Mouse (Mus musculus): ENCODE data around the gene Ptprm. TPM values are rescaled to one million over a fixed set of nuclear protein-coding genes. Genes with fewer than 3 reads are reported as not detected.

The Ptprm gene
- polyA plus RNA-seq, 1 experiment from 2014 or later: 12.4 TPM

DNA sequence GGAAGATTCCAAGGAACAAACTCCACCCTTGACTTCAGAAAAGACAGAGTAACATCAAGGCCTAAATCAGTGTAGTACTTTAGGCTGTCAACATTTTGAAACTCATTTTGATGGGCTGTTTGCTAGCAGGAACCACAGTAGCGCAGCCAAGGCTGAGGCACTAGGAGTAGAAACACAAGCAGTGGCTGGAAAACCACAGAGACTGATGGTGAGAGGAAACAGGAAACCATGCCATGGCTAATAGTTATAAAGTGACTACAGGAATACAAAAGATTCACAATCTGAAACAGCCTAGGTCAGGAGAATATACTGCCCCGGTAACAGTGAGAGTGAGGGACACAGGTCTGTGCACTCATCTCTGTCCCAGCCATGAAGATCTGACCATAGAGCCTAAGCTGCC is 165.7 kb downstream of the Ptprm start:
- Histone ChIP-seq H3K36me3 (no peaks in the 10 kb centered on the region), H3K4me2 (no peak overlapping the region), H3K27me3 (replicated peaks) (no peaks in the 10 kb centered on the region), H3K9me3 (no peaks in the 10 kb centered on the region), H3K4me1 (no peaks in the 10 kb centered on the region), H3K4me3 (replicated peaks) (no peak overlapping the region), H3K9ac (no peak overlapping the region), H3K27ac (no peak overlapping the region)
- no peak for ATAC-seq (ENCODE audit: insufficient read depth, low FRiP score, low read depth)
- WGBS: 80% methylated on average over 2 of the region's 2 CpGs

DNA sequence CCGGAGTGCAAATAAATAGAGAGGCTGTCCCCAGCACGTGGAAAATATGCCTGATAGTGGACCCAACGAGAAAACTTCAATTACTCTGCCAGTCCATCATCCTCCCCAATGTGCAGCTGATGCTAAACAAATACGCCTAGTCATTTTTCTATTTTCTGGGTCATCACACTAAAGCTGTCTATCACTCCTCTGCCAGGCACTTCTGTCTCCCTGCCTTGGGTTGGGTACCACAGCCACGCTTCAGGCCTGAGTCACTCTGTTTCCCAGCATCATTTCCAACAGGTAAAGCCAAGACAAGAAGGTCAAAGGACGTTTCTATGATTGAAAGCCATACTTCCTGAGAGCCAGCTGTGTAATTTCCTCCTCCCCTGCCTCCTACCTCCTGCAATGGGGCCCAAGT is 167.4 kb downstream of the Ptprm start:
- H3K27ac ChIP-seq: no peak overlapping the region
- no peak overlapping the region for H3K4me3 ChIP-seq (replicated peaks)
- no peaks in the 10 kb centered on the region for H3K36me3 ChIP-seq
- H3K9ac ChIP-seq: no peak overlapping the region
- no peak overlapping the region for H3K4me2 ChIP-seq
- no peaks in the 10 kb centered on the region for H3K27me3 ChIP-seq (replicated peaks)
- H3K4me1 ChIP-seq: no peaks in the 10 kb centered on the region
- ATAC-seq (ENCODE audit: insufficient read depth, low FRiP score, low read depth): no peak
- WGBS: 59% methylated on average over 6 of the region's 6 CpGs
- no peaks in the 10 kb centered on the region for H3K9me3 ChIP-seq

- Histone ChIP-seq H3K4me2 (no peak overlapping the region), H3K27ac (no peak overlapping the region), H3K27me3 (replicated peaks) (no peaks in the 10 kb centered on the region), H3K36me3 (no peaks in the 10 kb centered on the region), H3K4me1 (no peaks in the 10 kb centered on the region), H3K9me3 (no peaks in the 10 kb centered on the region), H3K4me3 (replicated peaks) (no peak overlapping the region), H3K9ac (no peak overlapping the region)
- 84% methylated on average over 6 of the region's 6 CpGs for WGBS
- no peak for ATAC-seq (ENCODE audit: insufficient read depth, low FRiP score, low read depth)
Observed at GRCm38 (mm10) chr17:67185942-67186341, 168.3 kb downstream of the Ptprm start.

GRCm38 (mm10) chr17:67179446-67179845 is 174.8 kb downstream of the Ptprm start:
- Histone ChIP-seq H3K27me3 (replicated peaks) (no peaks in the 10 kb centered on the region), H3K4me2 (no peak overlapping the region), H3K9ac (no peak overlapping the region), H3K4me1 (no peaks in the 10 kb centered on the region), H3K4me3 (replicated peaks) (no peak overlapping the region), H3K9me3 (no peaks in the 10 kb centered on the region), H3K36me3 (no peaks in the 10 kb centered on the region), H3K27ac (no peak overlapping the region)
- 73% methylated on average over 1 of the region's 1 CpGs for WGBS
- ATAC-seq (ENCODE audit: insufficient read depth, low FRiP score, low read depth): no peak

DNA sequence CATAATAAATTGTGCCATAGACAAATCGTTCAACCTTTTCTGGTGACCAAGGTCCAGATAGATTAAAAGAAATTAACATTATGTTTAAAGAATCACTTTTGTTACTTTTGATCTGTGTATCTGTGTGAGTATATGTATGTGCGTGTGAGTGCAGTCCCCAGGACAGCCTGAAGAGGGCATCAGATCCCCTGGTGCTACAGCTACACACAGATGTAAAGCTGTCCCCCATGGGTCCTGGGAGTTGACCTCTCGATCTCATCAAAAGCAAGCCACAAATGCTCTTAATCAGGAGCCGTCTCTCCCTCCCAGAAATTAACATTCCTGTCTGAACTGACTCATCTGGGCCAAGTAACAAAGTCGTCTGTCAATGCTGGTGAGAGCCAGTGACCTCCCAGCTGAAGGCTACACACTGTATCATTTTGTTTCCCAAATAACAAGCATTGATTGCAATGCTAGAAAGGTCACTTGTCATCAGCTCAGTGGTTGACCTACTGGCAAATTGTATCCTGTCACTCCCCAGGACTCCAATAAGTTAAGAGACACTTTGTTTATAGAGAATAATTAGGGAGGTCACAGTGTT is 175.5 kb downstream of the Ptprm start:
- no peak for ATAC-seq (ENCODE audit: insufficient read depth, low FRiP score, low read depth)
- no peaks in the 10 kb centered on the region for H3K27me3 ChIP-seq (replicated peaks)
- H3K4me2 ChIP-seq: no peak overlapping the region
- H3K27ac ChIP-seq: no peak overlapping the region
- WGBS: 68% methylated on average over 5 of the region's 5 CpGs
- H3K36me3 ChIP-seq: no peaks in the 10 kb centered on the region
- no peaks in the 10 kb centered on the region for H3K4me1 ChIP-seq
- H3K9ac ChIP-seq: no peak overlapping the region
- no peaks in the 10 kb centered on the region for H3K9me3 ChIP-seq
- H3K4me3 ChIP-seq (replicated peaks): no peak overlapping the region

DNA sequence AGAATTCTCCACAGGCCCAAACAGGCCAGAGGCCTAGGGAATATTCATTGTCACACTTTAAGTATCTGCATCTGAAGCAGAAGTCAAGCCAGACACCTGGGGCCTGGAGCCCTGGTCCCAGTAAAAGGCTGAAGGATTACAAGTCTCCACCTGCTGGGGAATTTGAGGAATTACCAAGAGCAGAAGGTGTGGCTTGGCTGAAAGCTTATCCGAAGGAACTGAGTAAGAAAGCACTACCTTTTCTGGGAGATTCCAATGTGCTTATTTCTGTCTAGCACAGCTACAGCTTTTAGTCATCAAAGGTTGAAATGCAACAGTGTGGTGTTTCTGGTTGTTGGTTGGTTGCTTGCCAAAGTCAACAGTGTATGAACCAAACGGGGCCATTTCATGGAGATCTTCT is 178.4 kb downstream of the Ptprm start:
- ATAC-seq (ENCODE audit: insufficient read depth, low FRiP score, low read depth): no peak
- WGBS: 40% methylated on average over 2 of the region's 2 CpGs
- Histone ChIP-seq H3K27ac (no peak overlapping the region), H3K9me3 (no peaks in the 10 kb centered on the region), H3K36me3 (no peaks in the 10 kb centered on the region), H3K9ac (no peak overlapping the region), H3K4me1 (no peaks in the 10 kb centered on the region), H3K4me2 (no peak overlapping the region), H3K4me3 (replicated peaks) (no peak overlapping the region), H3K27me3 (replicated peaks) (no peaks in the 10 kb centered on the region)

DNA sequence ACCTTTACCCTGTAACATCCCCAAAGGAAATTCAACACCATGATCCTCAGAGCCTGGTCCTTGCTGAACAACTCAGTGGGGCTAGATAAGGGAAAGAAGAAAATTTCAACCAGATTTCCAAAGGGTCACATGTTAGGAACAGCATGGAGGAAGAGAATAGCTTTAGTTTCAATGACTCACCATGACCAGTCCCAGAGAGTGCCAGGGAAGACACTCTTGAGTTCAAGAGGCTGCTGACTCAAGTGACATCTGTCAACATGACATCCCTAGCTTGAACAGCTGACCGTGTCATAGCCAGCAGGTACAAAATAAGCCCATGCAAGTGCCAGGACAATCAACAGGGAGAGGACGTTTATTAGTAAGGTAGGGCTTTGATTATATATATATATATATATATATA is 182.9 kb downstream of the Ptprm start:
- Histone ChIP-seq H3K36me3 (no peaks in the 10 kb centered on the region), H3K9me3 (no peaks in the 10 kb centered on the region), H3K9ac (no peak overlapping the region), H3K27me3 (replicated peaks) (no peaks in the 10 kb centered on the region), H3K4me2 (no peak overlapping the region), H3K27ac (no peak overlapping the region), H3K4me1 (no peaks in the 10 kb centered on the region), H3K4me3 (replicated peaks) (no peak overlapping the region)
- WGBS: 88% methylated on average over 2 of the region's 2 CpGs
- no peak for ATAC-seq (ENCODE audit: insufficient read depth, low FRiP score, low read depth)

GRCm38 (mm10) chr17:67170696-67171095 is 183.6 kb downstream of the Ptprm start:
- Histone ChIP-seq H3K4me3 (replicated peaks) (no peak overlapping the region), H3K9me3 (no peaks in the 10 kb centered on the region), H3K27me3 (replicated peaks) (no peaks in the 10 kb centered on the region), H3K4me1 (no peaks in the 10 kb centered on the region), H3K4me2 (no peak overlapping the region), H3K27ac (no peak overlapping the region), H3K36me3 (no peaks in the 10 kb centered on the region), H3K9ac (no peak overlapping the region)
- WGBS: 82% methylated on average over 7 of the region's 7 CpGs
- no peak for ATAC-seq (ENCODE audit: insufficient read depth, low FRiP score, low read depth)

GRCm38 (mm10) chr17:67165876-67166275 is 188.4 kb downstream of the Ptprm start:
- no peak overlapping the region for H3K27ac ChIP-seq
- H3K4me2 ChIP-seq: no peak overlapping the region
- no peaks in the 10 kb centered on the region for H3K9me3 ChIP-seq
- no peaks in the 10 kb centered on the region for H3K4me1 ChIP-seq
- 70% methylated on average over 2 of the region's 2 CpGs for WGBS
- ATAC-seq (ENCODE audit: insufficient read depth, low FRiP score, low read depth): no peak
- no peak overlapping the region for H3K9ac ChIP-seq
- no peaks in the 10 kb centered on the region for H3K36me3 ChIP-seq
- H3K27me3 ChIP-seq (replicated peaks): no peaks in the 10 kb centered on the region
- H3K4me3 ChIP-seq (replicated peaks): no peak overlapping the region

GRCm38 (mm10) chr17:67159611-67160010 is 194.6 kb downstream of the Ptprm start:
- Histone ChIP-seq H3K9me3 (no peaks in the 10 kb centered on the region), H3K4me3 (replicated peaks) (no peak overlapping the region), H3K9ac (no peak overlapping the region), H3K36me3 (no peaks in the 10 kb centered on the region), H3K4me1 (no peaks in the 10 kb centered on the region), H3K27me3 (replicated peaks) (no peaks in the 10 kb centered on the region), H3K4me2 (no peak overlapping the region), H3K27ac (no peak overlapping the region)
- 38% methylated on average over 8 of the region's 8 CpGs for WGBS
- no peak for ATAC-seq (ENCODE audit: insufficient read depth, low FRiP score, low read depth)

- no peaks in the 10 kb centered on the region for H3K27me3 ChIP-seq (replicated peaks)
- WGBS: 85% methylated on average over 7 of the region's 7 CpGs
- no peak overlapping the region for H3K27ac ChIP-seq
- H3K9ac ChIP-seq: no peak overlapping the region
- H3K4me3 ChIP-seq (replicated peaks): no peak overlapping the region
- ATAC-seq (ENCODE audit: insufficient read depth, low FRiP score, low read depth): no peak
- no peaks in the 10 kb centered on the region for H3K36me3 ChIP-seq
- H3K4me1 ChIP-seq: no peaks in the 10 kb centered on the region
- H3K9me3 ChIP-seq: no peaks in the 10 kb centered on the region
- H3K4me2 ChIP-seq: no peak overlapping the region
Observed at GRCm38 (mm10) chr17:67157089-67157752, 197.0 kb downstream of the Ptprm start.

DNA sequence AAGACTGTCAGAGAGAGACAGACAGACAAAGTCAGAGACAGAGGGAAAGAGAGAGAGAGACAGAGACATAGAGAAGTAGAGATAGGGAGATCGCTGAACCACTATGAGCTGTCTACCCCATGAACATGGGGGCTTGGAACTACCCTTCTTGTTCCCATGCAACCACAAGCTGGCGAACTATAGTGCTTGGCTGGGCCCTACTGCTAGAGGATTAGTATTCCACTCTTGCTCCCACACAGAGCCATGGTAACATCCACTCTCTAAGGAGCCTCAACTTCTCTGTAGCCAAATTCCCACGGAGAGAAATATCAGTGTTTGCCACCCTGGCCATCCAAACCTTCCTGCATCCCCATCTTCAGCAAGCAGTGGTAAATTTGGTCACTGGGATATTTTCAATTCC is 202.0 kb downstream of the Ptprm start:
- H3K9ac ChIP-seq: no peak overlapping the region
- no peak overlapping the region for H3K27ac ChIP-seq
- no peaks in the 10 kb centered on the region for H3K27me3 ChIP-seq (replicated peaks)
- no peaks in the 10 kb centered on the region for H3K36me3 ChIP-seq
- H3K4me2 ChIP-seq: no peak overlapping the region
- no peak overlapping the region for H3K4me3 ChIP-seq (replicated peaks)
- no peaks in the 10 kb centered on the region for H3K4me1 ChIP-seq
- ATAC-seq (ENCODE audit: insufficient read depth, low FRiP score, low read depth): no peak
- H3K9me3 ChIP-seq: no peaks in the 10 kb centered on the region
- WGBS: 89% methylated on average over 3 of the region's 3 CpGs

DNA sequence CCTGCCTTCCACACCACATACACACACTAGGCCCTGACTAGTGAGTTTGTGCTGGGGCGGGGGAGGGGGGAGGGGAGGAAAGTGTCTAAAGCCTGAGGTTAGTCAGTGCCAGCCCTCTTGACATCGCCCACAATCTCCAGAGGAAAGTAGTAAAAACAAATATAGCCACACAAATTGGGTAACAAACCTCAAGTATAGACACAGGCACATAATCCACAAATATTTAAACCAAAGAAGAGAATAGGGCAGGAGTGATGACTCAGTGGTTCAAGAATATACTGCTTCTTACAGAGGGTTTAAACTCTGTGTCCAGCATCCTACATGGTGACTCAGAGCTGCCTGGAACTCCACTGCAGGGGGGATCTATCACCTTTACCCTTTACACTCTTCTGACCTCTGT is 203.8 kb downstream of the Ptprm start:
- Histone ChIP-seq H3K4me2 (no peak overlapping the region), H3K4me1 (no peaks in the 10 kb centered on the region), H3K4me3 (replicated peaks) (no peak overlapping the region), H3K36me3 (no peaks in the 10 kb centered on the region), H3K27ac (no peak overlapping the region), H3K27me3 (replicated peaks) (no peaks in the 10 kb centered on the region), H3K9me3 (no peaks in the 10 kb centered on the region), H3K9ac (no peak overlapping the region)
- ATAC-seq (ENCODE audit: insufficient read depth, low FRiP score, low read depth): no peak
- WGBS: 73% methylated on average over 2 of the region's 2 CpGs

Data from stomach, embryonic 15.5 days (tissue).